Mouse (Mus musculus): ENCODE measurements around the gene Acer3. TPM values are rescaled to one million over a fixed set of nuclear protein-coding genes. Genes with fewer than 3 reads are reported as not detected.

Acer3 gene
- polyA plus RNA-seq, 1 experiment from 2014 or later: 21.5 TPM

- H3K4me3 ChIP-seq (ENCODE audit: low read depth, low read length): no peak overlapping the region
- no peak overlapping the region for H3K27ac ChIP-seq (replicated peaks; ENCODE audit: low read depth, low read length)
- no peak overlapping the region for H3K9ac ChIP-seq (replicated peaks; ENCODE audit: low read length)
- no peaks in the 10 kb centered on the region for H3K27me3 ChIP-seq (ENCODE audit: control insufficient read depth, insufficient read depth, low read length)
- DNase-seq (ENCODE audit: low spot score) (no peak), ATAC-seq (replicated peaks; ENCODE audit: insufficient number of reproducible peaks, low FRiP score, low TSS enrichment, low read depth) (no peak)
- H3K9me3 ChIP-seq (replicated peaks; ENCODE audit: control insufficient read depth, low read length): no peaks in the 10 kb centered on the region
- WGBS: 84% methylated on average over 6 of the region's 6 CpGs
- no peak overlapping the region for H3K4me2 ChIP-seq (ENCODE audit: low read depth, low read length)
- H3K36me3 ChIP-seq (replicated peaks; ENCODE audit: control insufficient read depth, insufficient read depth, low read depth, low read length): no peaks in the 10 kb centered on the region
- H3K4me1 ChIP-seq (ENCODE audit: control insufficient read depth, insufficient read depth, low read length): no peaks in the 10 kb centered on the region
Measured at GRCm38 (mm10) chr7:98185326-98185725, 135.7 kb downstream of the Acer3 start.

GRCm38 (mm10) chr7:98178560-98179231, 142.3 kb downstream of the Acer3 start:
- Histone ChIP-seq H3K4me2 (ENCODE audit: low read depth, low read length) (peak overlapping the region; percentile 63), H3K4me1 (ENCODE audit: control insufficient read depth, insufficient read depth, low read length) (no peaks in the 10 kb centered on the region), H3K36me3 (replicated peaks; ENCODE audit: control insufficient read depth, insufficient read depth, low read depth, low read length) (no peaks in the 10 kb centered on the region), H3K27me3 (ENCODE audit: control insufficient read depth, insufficient read depth, low read length) (no peaks in the 10 kb centered on the region), H3K4me3 (ENCODE audit: low read depth, low read length) (peak overlapping the region; percentile 68), H3K9me3 (replicated peaks; ENCODE audit: control insufficient read depth, low read length) (no peaks in the 10 kb centered on the region), H3K9ac (replicated peaks; ENCODE audit: low read length) (peak overlapping the region; percentile 56), H3K27ac (replicated peaks; ENCODE audit: low read depth, low read length) (no peak overlapping the region)
- WGBS: 84% methylated on average over 5 of the region's 5 CpGs
- no peak for DNase-seq (ENCODE audit: low spot score)
- peak; percentile 25; the same call in 1 of the 2 replicates for ATAC-seq (replicated peaks; ENCODE audit: insufficient number of reproducible peaks, low FRiP score, low TSS enrichment, low read depth)

- peak within 1 kb of the TSS; percentile 56 for H3K9ac ChIP-seq (replicated peaks; ENCODE audit: low read length)
- peak within 1 kb of the TSS; percentile 63 for H3K4me2 ChIP-seq (ENCODE audit: low read depth, low read length)
- no peaks in the 10 kb centered on the region for H3K36me3 ChIP-seq (replicated peaks; ENCODE audit: control insufficient read depth, insufficient read depth, low read depth, low read length)
- H3K9me3 ChIP-seq (replicated peaks; ENCODE audit: control insufficient read depth, low read length): no peaks in the 10 kb centered on the region
- no peak within 1 kb of the TSS for H3K27ac ChIP-seq (replicated peaks; ENCODE audit: low read depth, low read length)
- H3K4me3 ChIP-seq (ENCODE audit: low read depth, low read length): peak within 1 kb of the TSS; percentile 68
- no peaks in the 10 kb centered on the region for H3K4me1 ChIP-seq (ENCODE audit: control insufficient read depth, insufficient read depth, low read length)
- peak; percentile 80 for ATAC-seq (replicated peaks; ENCODE audit: insufficient number of reproducible peaks, low FRiP score, low TSS enrichment, low read depth)
- WGBS: 1% methylated on average over 37 of the region's 44 CpGs
- no peaks in the 10 kb centered on the region for H3K27me3 ChIP-seq (ENCODE audit: control insufficient read depth, insufficient read depth, low read length)
- peak; percentile 80 for DNase-seq (ENCODE audit: low spot score)
Measured at GRCm38 (mm10) chr7:98177929-98178559, 143.0 kb downstream of the Acer3 start, which contains the start of gene Capn5. Gene Capn5 (minus strand): TSS chr7:98178274.

GRCm38 (mm10) chr7:98177566-98177928, 143.5 kb downstream of the Acer3 start:
- peak; percentile 10; the same call in 1 of the 2 replicates for ATAC-seq (replicated peaks; ENCODE audit: insufficient number of reproducible peaks, low FRiP score, low TSS enrichment, low read depth)
- Histone ChIP-seq H3K4me3 (ENCODE audit: low read depth, low read length) (peak overlapping the region; percentile 68), H3K4me2 (ENCODE audit: low read depth, low read length) (peak overlapping the region; percentile 63), H3K9me3 (replicated peaks; ENCODE audit: control insufficient read depth, low read length) (no peaks in the 10 kb centered on the region), H3K9ac (replicated peaks; ENCODE audit: low read length) (peak overlapping the region; percentile 56), H3K27me3 (ENCODE audit: control insufficient read depth, insufficient read depth, low read length) (no peaks in the 10 kb centered on the region), H3K36me3 (replicated peaks; ENCODE audit: control insufficient read depth, insufficient read depth, low read depth, low read length) (no peaks in the 10 kb centered on the region), H3K27ac (replicated peaks; ENCODE audit: low read depth, low read length) (no peak overlapping the region), H3K4me1 (ENCODE audit: control insufficient read depth, insufficient read depth, low read length) (no peaks in the 10 kb centered on the region)
- 3% methylated on average over 9 of the region's 9 CpGs for WGBS
- no peak for DNase-seq (ENCODE audit: low spot score)

GRCm38 (mm10) chr7:98177071-98177485, 143.9 kb downstream of the Acer3 start:
- H3K9ac ChIP-seq (replicated peaks; ENCODE audit: low read length): no peak overlapping the region
- ATAC-seq (replicated peaks; ENCODE audit: insufficient number of reproducible peaks, low FRiP score, low TSS enrichment, low read depth) (0 out of 2 replicates have a peak, but pooled peaks have one; percentile 40), DNase-seq (ENCODE audit: low spot score) (no peak)
- H3K36me3 ChIP-seq (replicated peaks; ENCODE audit: control insufficient read depth, insufficient read depth, low read depth, low read length): no peaks in the 10 kb centered on the region
- no peaks in the 10 kb centered on the region for H3K9me3 ChIP-seq (replicated peaks; ENCODE audit: control insufficient read depth, low read length)
- H3K4me3 ChIP-seq (ENCODE audit: low read depth, low read length): peak overlapping the region; percentile 68; the same call in 1 of the 2 replicates
- 57% methylated on average over 2 of the region's 2 CpGs for WGBS
- no peak overlapping the region for H3K4me2 ChIP-seq (ENCODE audit: low read depth, low read length)
- H3K4me1 ChIP-seq (ENCODE audit: control insufficient read depth, insufficient read depth, low read length): no peaks in the 10 kb centered on the region
- no peak overlapping the region for H3K27ac ChIP-seq (replicated peaks; ENCODE audit: low read depth, low read length)
- H3K27me3 ChIP-seq (ENCODE audit: control insufficient read depth, insufficient read depth, low read length): no peaks in the 10 kb centered on the region

GRCm38 (mm10) chr7:98176322-98177070, 144.5 kb downstream of the Acer3 start:
- no peaks in the 10 kb centered on the region for H3K9me3 ChIP-seq (replicated peaks; ENCODE audit: control insufficient read depth, low read length)
- peaks cover 2% of the 10 kb centered on the region; the same call in 1 of the 2 replicates for H3K4me1 ChIP-seq (ENCODE audit: control insufficient read depth, insufficient read depth, low read length)
- 0 out of 2 replicates have a peak overlapping the region, but pooled peaks have one; percentile 9 for H3K27ac ChIP-seq (replicated peaks; ENCODE audit: low read depth, low read length)
- no peak overlapping the region for H3K4me3 ChIP-seq (ENCODE audit: low read depth, low read length)
- no peaks in the 10 kb centered on the region for H3K27me3 ChIP-seq (ENCODE audit: control insufficient read depth, insufficient read depth, low read length)
- no peaks in the 10 kb centered on the region for H3K36me3 ChIP-seq (replicated peaks; ENCODE audit: control insufficient read depth, insufficient read depth, low read depth, low read length)
- WGBS: 75% methylated on average over 8 of the region's 8 CpGs
- DNase-seq (ENCODE audit: low spot score) (no peak), ATAC-seq (replicated peaks; ENCODE audit: insufficient number of reproducible peaks, low FRiP score, low TSS enrichment, low read depth) (no peak)
- 0 out of 2 replicates have a peak overlapping the region, but pooled peaks have one; percentile 0 for H3K4me2 ChIP-seq (ENCODE audit: low read depth, low read length)
- H3K9ac ChIP-seq (replicated peaks; ENCODE audit: low read length): no peak overlapping the region

GRCm38 (mm10) chr7:98174883-98175755, 145.9 kb downstream of the Acer3 start:
- no peak overlapping the region for H3K4me3 ChIP-seq (ENCODE audit: low read depth, low read length)
- H3K4me1 ChIP-seq (ENCODE audit: control insufficient read depth, insufficient read depth, low read length): peaks cover 8% of the 10 kb centered on the region; the same call in 1 of the 2 replicates
- ATAC-seq (replicated peaks; ENCODE audit: insufficient number of reproducible peaks, low FRiP score, low TSS enrichment, low read depth): no peak
- no peak overlapping the region; the same call in 1 of the 2 replicates for H3K4me2 ChIP-seq (ENCODE audit: low read depth, low read length)
- no peak overlapping the region for H3K9ac ChIP-seq (replicated peaks; ENCODE audit: low read length)
- no peak overlapping the region for H3K27ac ChIP-seq (replicated peaks; ENCODE audit: low read depth, low read length)
- DNase-seq (ENCODE audit: low spot score): no peak
- no peaks in the 10 kb centered on the region for H3K9me3 ChIP-seq (replicated peaks; ENCODE audit: control insufficient read depth, low read length)
- no peaks in the 10 kb centered on the region for H3K36me3 ChIP-seq (replicated peaks; ENCODE audit: control insufficient read depth, insufficient read depth, low read depth, low read length)
- no peaks in the 10 kb centered on the region for H3K27me3 ChIP-seq (ENCODE audit: control insufficient read depth, insufficient read depth, low read length)
- WGBS: 72% methylated on average over 4 of the region's 4 CpGs
